Mouse (Mus musculus) cortical plate, adult 2 months (tissue): Measurements from ENCODE around the gene Mettl3. TPM values are rescaled to one million over a fixed set of nuclear protein-coding genes. Genes with fewer than 3 reads are reported as not detected.

Experiments used
- H3K27ac ChIP-seq: fragments of 200-500 bp; 2 replicates; pipeline ENCODE4 v1.5.1; 2012; ENCODE audit warnings: low read length, control low read depth, inconsistent platforms; ENCODE audit not compliant: insufficient read depth
- H3K4me1 ChIP-seq: fragments of 200-500 bp; 2 replicates; pipeline ENCODE4 v1.6.1; 2011; ENCODE audit warnings: low read length; ENCODE audit not compliant: control insufficient read depth, insufficient read depth
- H3K4me3 ChIP-seq: fragments of 200-500 bp; 2 replicates; pipeline ENCODE4 v1.5.1; 2011; ENCODE audit warnings: mild to moderate bottlenecking, low read length, control low read depth; ENCODE audit not compliant: insufficient read depth
- CTCF ChIP-seq: fragments of 200-500 bp; IDR thresholded peaks from 2 replicates; pipeline ENCODE4 v1.5.1; 2011; ENCODE audit warnings: mild to moderate bottlenecking, control low read depth, low read length; ENCODE audit not compliant: insufficient read depth; ENCODE audit errors: extremely low read depth
- POLR2A ChIP-seq: fragments of 200-500 bp; IDR thresholded peaks from 2 replicates; pipeline ENCODE4 v1.6.1; 2011; ENCODE audit warnings: mild to moderate bottlenecking, low read length, control low read depth; ENCODE audit not compliant: insufficient read depth; ENCODE audit errors: extremely low read depth
- polyA plus RNA-seq: library from polyadenylated mRNA; depleted of rRNA; stranded (reverse); fragments of >200 nt; gene quantifications from 2 replicates; pipeline ENCODE4 v1.2.3, GENCODE M21; 2012

Mettl3 gene
- polyA plus RNA-seq, 1 experiment = 28.8 TPM

- Histone ChIP-seq H3K27ac (no peak overlapping the region), H3K4me1 (no peaks in the 10 kb centered on the region), H3K4me3 (no peak overlapping the region)
- TF ChIP-seq CTCF (no peak), POLR2A (no peak)
These were observed 9.2 kb downstream of the Mettl3 start for GRCm38 (mm10) chr14:52295558-52296264.

- Histone ChIP-seq H3K4me3 (no peak overlapping the region), H3K27ac (no peak overlapping the region), H3K4me1 (no peaks in the 10 kb centered on the region; the same call in 1 of the 2 replicates)
- TF ChIP-seq CTCF (no peak), POLR2A (no peak)
These were observed 20.7 kb downstream of the Mettl3 start for GRCm38 (mm10) chr14:52284191-52284590.

DNA sequence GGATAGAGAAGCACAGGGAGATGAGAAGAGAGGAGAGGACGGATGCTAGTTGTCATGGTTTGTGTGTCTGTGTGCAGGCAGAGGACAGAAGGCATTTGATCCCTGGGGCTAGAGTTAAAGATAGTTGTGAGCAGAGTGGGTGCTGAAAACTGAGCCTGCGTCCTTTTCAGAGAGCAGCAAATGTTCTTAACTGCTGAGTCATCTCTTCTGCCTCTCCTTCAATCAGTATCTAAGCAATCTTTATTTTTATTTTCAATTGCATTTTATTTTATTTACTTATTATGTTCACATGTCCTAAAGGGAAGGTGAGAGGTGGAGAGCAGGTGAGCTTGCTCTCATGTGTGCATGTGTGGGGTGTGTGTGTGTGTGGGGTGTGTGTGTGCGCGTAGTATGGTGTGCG is 21.3 kb downstream of the Mettl3 start:
- TF ChIP-seq CTCF = no peak
- TF ChIP-seq POLR2A = no peak
- Histone ChIP-seq H3K27ac (no peak overlapping the region), H3K4me1 (no peaks in the 10 kb centered on the region; the same call in 1 of the 2 replicates)

GRCm38 (mm10) chr14:52279747-52280120 is 25.2 kb downstream of the Mettl3 start:
- Histone ChIP-seq H3K27ac (no peak overlapping the region), H3K4me1 (no peaks in the 10 kb centered on the region; the same call in 1 of the 2 replicates), H3K4me3 (peak overlapping the region; percentile 86)
- TF ChIP-seq POLR2A (no peak), CTCF (no peak)

More for the DNA sequence above, 21.3 kb downstream of the Mettl3 start:
- no peak overlapping the region for H3K4me3 ChIP-seq

DNA sequence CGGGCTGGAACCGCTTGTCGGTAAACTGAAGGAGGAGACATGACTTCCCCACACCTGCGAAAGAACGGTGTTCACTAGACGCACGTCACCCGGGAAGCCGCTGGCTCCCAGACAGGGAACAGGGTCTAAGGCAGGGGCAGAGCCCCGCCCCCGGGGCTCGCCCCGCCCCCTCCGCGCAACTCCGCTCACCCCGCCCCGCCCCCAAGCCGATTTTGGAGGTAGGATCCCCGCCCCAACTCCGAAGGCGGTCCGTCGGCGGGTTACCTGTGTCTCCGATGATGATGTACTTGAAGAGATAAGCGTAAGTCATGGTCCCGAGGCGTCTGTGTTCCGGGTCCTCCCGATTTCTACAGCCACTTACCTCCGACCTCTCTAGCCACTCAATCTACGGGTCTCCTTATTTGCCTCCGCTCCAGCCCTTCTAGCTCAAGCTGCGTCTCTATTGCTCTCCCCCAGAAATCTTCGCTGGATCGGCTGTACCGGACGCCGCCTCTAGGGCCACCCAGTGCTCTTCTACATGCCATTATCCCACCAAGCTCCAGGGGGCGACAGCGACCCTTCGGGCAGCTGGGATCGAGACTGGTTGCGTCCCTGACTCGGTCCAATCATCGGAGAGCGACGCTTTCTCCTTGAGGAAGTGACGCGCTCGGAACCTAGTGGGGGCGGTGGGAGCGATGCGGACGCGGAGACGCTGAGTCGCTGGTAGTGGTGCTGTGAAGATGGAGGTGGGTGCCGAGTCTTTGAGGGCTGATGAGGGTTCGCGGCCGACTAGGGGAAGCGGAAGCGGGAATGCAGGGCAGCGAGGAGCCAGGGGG is 25.8 kb downstream of the Mettl3 start, which contains the start of the genes Tox4 and Rab2b:
TSS of gene Tox4 (plus strand) at position 215 of the 815 bp plus-strand sequence.
TSS of gene Rab2b (minus strand) at position 614 of the 815 bp plus-strand sequence.
- Histone ChIP-seq H3K4me1 (no peaks in the 10 kb centered on the region; the same call in 1 of the 2 replicates), H3K27ac (no peak within 1 kb of the TSS), H3K4me3 (peak within 1 kb of the TSS; percentile 86)
- TF ChIP-seq POLR2A (peak; percentile 96), CTCF (peak; percentile 94)

- H3K4me1 ChIP-seq = no peaks in the 10 kb centered on the region; the same call in 1 of the 2 replicates
- H3K4me3 ChIP-seq = no peak overlapping the region
- no peak for TF ChIP-seq POLR2A
- no peak for TF ChIP-seq CTCF
- H3K27ac ChIP-seq = no peak overlapping the region
These were observed 27.7 kb downstream of the Mettl3 start for GRCm38 (mm10) chr14:52277210-52277609.

GRCm38 (mm10) chr14:52272781-52273180 is 32.1 kb downstream of the Mettl3 start:
- TF ChIP-seq CTCF = no peak
- no peak for TF ChIP-seq POLR2A
- no peaks in the 10 kb centered on the region for H3K4me1 ChIP-seq
- H3K4me3 ChIP-seq = no peak overlapping the region
- no peak overlapping the region for H3K27ac ChIP-seq

- peaks cover 3% of the 10 kb centered on the region; the same call in 1 of the 2 replicates for H3K4me1 ChIP-seq
- peak within 1 kb of the TSS; percentile 67 for H3K4me3 ChIP-seq
- H3K27ac ChIP-seq = peak within 1 kb of the TSS; percentile 17
- TF ChIP-seq POLR2A (peak; percentile 81), CTCF (peak; percentile 37; the same call in 1 of the 2 replicates)
These were observed 47.3 kb downstream of the Mettl3 start, which contains the start of gene Chd8 for GRCm38 (mm10) chr14:52257484-52258213. Gene Chd8, minus strand, starts transcription at chr14:52257780.

DNA sequence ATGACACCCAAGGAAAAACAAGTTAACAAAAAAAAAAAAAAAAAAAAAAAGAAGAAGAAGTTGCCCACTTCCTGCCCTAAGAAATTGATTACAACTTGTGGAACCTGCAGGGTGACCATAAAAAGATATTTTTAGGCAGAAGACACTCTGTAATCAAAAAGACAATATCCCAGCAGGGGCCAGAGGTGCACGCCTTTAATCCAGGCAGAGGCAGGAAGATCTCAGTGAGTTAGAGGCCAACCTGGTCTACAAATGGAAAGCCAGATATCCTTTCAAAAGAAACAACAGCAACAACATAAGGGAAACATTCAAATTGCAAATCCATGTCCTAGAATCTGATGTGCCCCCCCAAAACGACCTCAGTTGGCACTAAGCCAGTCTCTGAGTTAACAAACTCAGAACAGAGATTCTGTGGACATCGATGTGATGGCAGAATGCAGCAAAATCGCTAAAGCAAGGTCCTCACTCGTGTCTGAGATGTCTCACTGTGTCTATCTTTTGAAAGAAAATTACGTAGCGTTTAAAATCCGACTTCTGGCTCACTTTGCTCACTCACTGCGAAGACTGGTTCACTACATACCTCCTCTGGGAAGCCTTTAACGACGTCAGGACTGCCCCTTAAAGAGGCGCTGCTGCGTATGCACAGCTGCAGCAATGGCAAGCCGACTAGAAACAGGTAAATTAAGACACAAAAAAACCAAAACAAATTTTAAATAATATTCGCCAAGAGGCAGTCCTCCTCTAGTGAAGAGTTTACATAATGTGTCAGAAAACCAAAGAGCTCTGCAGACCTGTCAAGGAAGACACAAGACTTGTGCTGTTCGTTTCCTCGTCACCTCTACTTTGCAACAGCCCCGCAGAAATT is 48.4 kb downstream of the Mettl3 start:
- peak overlapping the region; percentile 67 for H3K4me3 ChIP-seq
- peaks cover 3% of the 10 kb centered on the region; the same call in 1 of the 2 replicates for H3K4me1 ChIP-seq
- TF ChIP-seq POLR2A (no peak), CTCF (no peak)
- peak overlapping the region; percentile 17; the same call in 1 of the 2 replicates for H3K27ac ChIP-seq
